Mouse (Mus musculus): ENCODE measurements around the gene Glb1l. TPM values are rescaled to one million over a fixed set of nuclear protein-coding genes. Genes with fewer than 3 reads are reported as not detected.
A peak's percentile ranks its signal among the peaks of the same experiment; 100 is the strongest.

The Glb1l gene
- polyA plus RNA-seq, 1 experiment = 0.47 TPM

- Histone ChIP-seq H3K4me3 (replicated peaks) (peak within 1 kb of the TSS; percentile 56), H3K9me3 (no peaks in the 10 kb centered on the region), H3K4me1 (peaks cover 96% of the 10 kb centered on the region), H3K27me3 (replicated peaks) (no peaks in the 10 kb centered on the region), H3K36me3 (replicated peaks; ENCODE audit: low read length) (peaks cover 2% of the 10 kb centered on the region)
- TF ChIP-seq GATA1 (IDR thresholded peaks at IDR 0.05; ENCODE audit: borderline replicate concordance, low read length) (no peak), FLI1 (IDR thresholded peaks at IDR 0.05; ENCODE audit: low read length) (no peak)
Observed at GRCm38 (mm10) chr1:75231664-75232152, 21.1 kb upstream of the Glb1l start, which contains the start of gene A630095N17Rik. Gene A630095N17Rik (minus strand): TSS chr1:75232102.

GRCm38 (mm10) chr1:75231224-75231623, 20.6 kb upstream of the Glb1l start:
- peaks cover 97% of the 10 kb centered on the region for H3K4me1 ChIP-seq

GRCm38 (mm10) chr1:75230335-75230994, 19.9 kb upstream of the Glb1l start:
- peaks cover 2% of the 10 kb centered on the region for H3K36me3 ChIP-seq (replicated peaks; ENCODE audit: low read length)
- H3K9me3 ChIP-seq = no peaks in the 10 kb centered on the region
- peak overlapping the region; percentile 54 for H3K4me3 ChIP-seq (replicated peaks)
- no peaks in the 10 kb centered on the region for H3K27me3 ChIP-seq (replicated peaks)
- H3K4me1 ChIP-seq = peaks cover 98% of the 10 kb centered on the region
- no peak for TF ChIP-seq FLI1 (IDR thresholded peaks at IDR 0.05; ENCODE audit: low read length)
- TF ChIP-seq GATA1 (IDR thresholded peaks at IDR 0.05; ENCODE audit: borderline replicate concordance, low read length) = no peak

More at GRCm38 (mm10) chr1:75231224-75231623, 20.6 kb upstream of the Glb1l start:
- no peaks in the 10 kb centered on the region for H3K9me3 ChIP-seq
- peak overlapping the region; percentile 26 for H3K4me3 ChIP-seq (replicated peaks)
- TF ChIP-seq GATA1 (IDR thresholded peaks at IDR 0.05; ENCODE audit: borderline replicate concordance, low read length) (no peak), FLI1 (IDR thresholded peaks at IDR 0.05; ENCODE audit: low read length) (no peak)
- H3K36me3 ChIP-seq (replicated peaks; ENCODE audit: low read length) = peaks cover 2% of the 10 kb centered on the region
- no peaks in the 10 kb centered on the region for H3K27me3 ChIP-seq (replicated peaks)

- no peaks in the 10 kb centered on the region for H3K27me3 ChIP-seq (replicated peaks)
- TF ChIP-seq GATA1 (IDR thresholded peaks at IDR 0.05; ENCODE audit: borderline replicate concordance, low read length) = peak; percentile 48; the same call in 1 of the 3 replicates
- no peak for TF ChIP-seq FLI1 (IDR thresholded peaks at IDR 0.05; ENCODE audit: low read length)
- peaks cover 98% of the 10 kb centered on the region for H3K4me1 ChIP-seq
- no peaks in the 10 kb centered on the region for H3K9me3 ChIP-seq
- H3K36me3 ChIP-seq (replicated peaks; ENCODE audit: low read length) = peaks cover 2% of the 10 kb centered on the region
- H3K4me3 ChIP-seq (replicated peaks) = peak overlapping the region; percentile 86
Observed at GRCm38 (mm10) chr1:75229158-75229557, 18.5 kb upstream of the Glb1l start.

- Histone ChIP-seq H3K36me3 (replicated peaks; ENCODE audit: low read length) (no peaks in the 10 kb centered on the region), H3K4me1 (peaks cover 98% of the 10 kb centered on the region), H3K4me3 (replicated peaks) (no peak overlapping the region), H3K9me3 (no peaks in the 10 kb centered on the region), H3K27me3 (replicated peaks) (no peaks in the 10 kb centered on the region)
- TF ChIP-seq GATA1 (IDR thresholded peaks at IDR 0.05; ENCODE audit: borderline replicate concordance, low read length) (no peak), FLI1 (IDR thresholded peaks at IDR 0.05; ENCODE audit: low read length) (no peak)
Observed at GRCm38 (mm10) chr1:75227653-75228052, 17.0 kb upstream of the Glb1l start.

- Histone ChIP-seq H3K4me1 (peaks cover 100% of the 10 kb centered on the region), H3K36me3 (replicated peaks; ENCODE audit: low read length) (no peaks in the 10 kb centered on the region), H3K27me3 (replicated peaks) (no peaks in the 10 kb centered on the region), H3K4me3 (replicated peaks) (no peak overlapping the region), H3K9me3 (no peaks in the 10 kb centered on the region)
- no peak for TF ChIP-seq FLI1 (IDR thresholded peaks at IDR 0.05; ENCODE audit: low read length)
- no peak for TF ChIP-seq GATA1 (IDR thresholded peaks at IDR 0.05; ENCODE audit: borderline replicate concordance, low read length)
Observed at GRCm38 (mm10) chr1:75226138-75226537, 15.5 kb upstream of the Glb1l start.

- H3K27me3 ChIP-seq (replicated peaks) = no peaks in the 10 kb centered on the region
- H3K4me3 ChIP-seq (replicated peaks) = no peak overlapping the region
- H3K4me1 ChIP-seq = peaks cover 100% of the 10 kb centered on the region
- H3K9me3 ChIP-seq = no peaks in the 10 kb centered on the region
- H3K36me3 ChIP-seq (replicated peaks; ENCODE audit: low read length) = no peaks in the 10 kb centered on the region
- TF ChIP-seq FLI1 (IDR thresholded peaks at IDR 0.05; ENCODE audit: low read length) (no peak), GATA1 (IDR thresholded peaks at IDR 0.05; ENCODE audit: borderline replicate concordance, low read length) (no peak)
Observed at GRCm38 (mm10) chr1:75225473-75225872, 14.9 kb upstream of the Glb1l start.

GRCm38 (mm10) chr1:75223532-75223931, 12.9 kb upstream of the Glb1l start:
- TF ChIP-seq FLI1 (IDR thresholded peaks at IDR 0.05; ENCODE audit: low read length) (no peak), GATA1 (IDR thresholded peaks at IDR 0.05; ENCODE audit: borderline replicate concordance, low read length) (no peak)
- no peaks in the 10 kb centered on the region for H3K27me3 ChIP-seq (replicated peaks)
- H3K4me1 ChIP-seq = peaks cover 93% of the 10 kb centered on the region
- H3K9me3 ChIP-seq = no peaks in the 10 kb centered on the region
- H3K4me3 ChIP-seq (replicated peaks) = peak overlapping the region; percentile 67
- H3K36me3 ChIP-seq (replicated peaks; ENCODE audit: low read length) = no peaks in the 10 kb centered on the region

GRCm38 (mm10) chr1:75222926-75223325, 12.3 kb upstream of the Glb1l start:
- no peaks in the 10 kb centered on the region for H3K9me3 ChIP-seq
- peaks cover 87% of the 10 kb centered on the region for H3K4me1 ChIP-seq
- H3K4me3 ChIP-seq (replicated peaks) = no peak overlapping the region
- TF ChIP-seq FLI1 (IDR thresholded peaks at IDR 0.05; ENCODE audit: low read length) = no peak
- TF ChIP-seq GATA1 (IDR thresholded peaks at IDR 0.05; ENCODE audit: borderline replicate concordance, low read length) = no peak
- no peaks in the 10 kb centered on the region for H3K27me3 ChIP-seq (replicated peaks)
- H3K36me3 ChIP-seq (replicated peaks; ENCODE audit: low read length) = peaks cover 3% of the 10 kb centered on the region

- peaks cover 17% of the 10 kb centered on the region for H3K36me3 ChIP-seq (replicated peaks; ENCODE audit: low read length)
- H3K9me3 ChIP-seq = no peaks in the 10 kb centered on the region
- no peaks in the 10 kb centered on the region for H3K27me3 ChIP-seq (replicated peaks)
- peaks cover 83% of the 10 kb centered on the region for H3K4me1 ChIP-seq
- no peak for TF ChIP-seq GATA1 (IDR thresholded peaks at IDR 0.05; ENCODE audit: borderline replicate concordance, low read length)
- TF ChIP-seq FLI1 (IDR thresholded peaks at IDR 0.05; ENCODE audit: low read length) = no peak
- H3K4me3 ChIP-seq (replicated peaks) = peak overlapping the region; percentile 3
Observed at GRCm38 (mm10) chr1:75221538-75221937, 10.9 kb upstream of the Glb1l start.

Measured in megakaryocyte, embryonic 14.5 days (primary cell).